Mouse (Mus musculus) MEL (cell line): ENCODE measurements around the gene Cobl. TPM values are rescaled to one million over a fixed set of nuclear protein-coding genes. Genes with fewer than 3 reads are reported as not detected.

Experiments
- DNase-seq: peaks from one replicate; pipeline ENCODE4 v3.0.0; 2011; ENCODE audit warnings: low read depth, low spot score
- H3K27ac ChIP-seq: 2 replicates; pipeline ENCODE4 v1.5.1; 2012; ENCODE audit warnings: low read depth, mild to moderate bottlenecking, control low read depth, low read length, moderate library complexity; ENCODE audit not compliant: control insufficient read depth
- H3K27me3 ChIP-seq, 2 experiments: fragments of 150-350 bp in 1 of 2; sonication (generic) in 1 of 2; 2 replicates each; pipeline ENCODE4 v1.6.1; 2012; ENCODE audit warnings: low read length in 2 of 2, mild to moderate bottlenecking in 2 of 2, improper control_type of control experiment in 1 of 2, moderate library complexity in 1 of 2; ENCODE audit not compliant: insufficient read depth in 2 of 2, control insufficient read depth in 1 of 2
- H3K36me3 ChIP-seq, 2 experiments: 2 replicates each; pipeline ENCODE4 v1.6.1; 2012 to 2014; ENCODE audit warnings: low read length in 2 of 2, improper control_type of control experiment in 1 of 2, inconsistent platforms in 1 of 2, mild to moderate bottlenecking in 1 of 2; ENCODE audit not compliant: insufficient read depth in 2 of 2, control insufficient read depth in 1 of 2
- H3K4me1 ChIP-seq, 2 experiments: fragments of 150-350 bp in 1 of 2; sonication (generic) in 1 of 2; 2 replicates each; pipeline ENCODE4 v1.6.1; 2012; ENCODE audit warnings: low read length in 2 of 2, improper control_type of control experiment in 1 of 2, mild to moderate bottlenecking in 1 of 2; ENCODE audit not compliant: insufficient read depth in 2 of 2, control insufficient read depth in 1 of 2
- H3K4me3 ChIP-seq, 2 experiments: fragments of 150-350 bp in 1 of 2; sonication (generic) in 1 of 2; 2 replicates each; pipeline ENCODE4 v1.5.1; 2012; ENCODE audit warnings: low read depth in 2 of 2, low read length in 2 of 2, mild to moderate bottlenecking in 2 of 2, moderate library complexity in 2 of 2, control low read depth in 1 of 2, improper control_type of control experiment in 1 of 2; ENCODE audit not compliant: control insufficient read depth in 1 of 2, insufficient read depth in 1 of 2
- H3K79me2 ChIP-seq: 2 replicates; pipeline ENCODE4 v1.6.1; 2012; ENCODE audit warnings: mild to moderate bottlenecking, low read length, moderate library complexity; ENCODE audit not compliant: control insufficient read depth, poor library complexity, insufficient read depth
- H3K9ac ChIP-seq: 2 replicates; pipeline ENCODE4 v1.6.1; 2012; ENCODE audit warnings: low read depth, mild to moderate bottlenecking, control low read depth, low read length, moderate library complexity; ENCODE audit not compliant: control insufficient read depth, poor library complexity, severe bottlenecking
- H3K9me3 ChIP-seq: fragments of 150-350 bp; sonication (generic); replicated peaks from 2 replicates; pipeline ENCODE4 v1.6.1; 2012; ENCODE audit warnings: mild to moderate bottlenecking, low read length, improper control_type of control experiment, moderate library complexity; ENCODE audit not compliant: insufficient read depth
- E2F4 ChIP-seq: IDR thresholded peaks from 2 replicates; pipeline ENCODE4 v1.6.1; 2011; ENCODE audit warnings: low read depth, low read length, improper control_type of control experiment, borderline replicate concordance
- ELF1 ChIP-seq: IDR thresholded peaks from 2 replicates; pipeline ENCODE4 v1.6.1; 2014; ENCODE audit warnings: low read depth, mild to moderate bottlenecking, inconsistent platforms, low read length, improper control_type of control experiment, moderate library complexity
- ETS1 ChIP-seq: IDR thresholded peaks from 2 replicates; pipeline ENCODE4 v1.6.1; 2012; ENCODE audit warnings: low read depth, mild to moderate bottlenecking, inconsistent platforms, low read length, improper control_type of control experiment, moderate library complexity
- GABPA ChIP-seq: IDR thresholded peaks from 2 replicates; pipeline ENCODE4 v1.6.1; 2012; ENCODE audit warnings: low read depth, mild to moderate bottlenecking, inconsistent platforms, low read length, improper control_type of control experiment, moderate library complexity
- JUND ChIP-seq: IDR thresholded peaks from 2 replicates; pipeline ENCODE4 v1.6.1; 2011; ENCODE audit warnings: low read depth, mild to moderate bottlenecking, improper control_type of control experiment, low read length
- KAT2A ChIP-seq: conservative IDR thresholded peaks from 2 replicates; pipeline ENCODE4 v1.6.1; 2012; ENCODE audit warnings: low read depth, low read length, improper control_type of control experiment, inconsistent platforms
- MAFK ChIP-seq: IDR thresholded peaks from 2 replicates; pipeline ENCODE4 v1.6.1; 2011; ENCODE audit warnings: low read depth, mild to moderate bottlenecking, low read length, improper control_type of control experiment, borderline replicate concordance
- MAX ChIP-seq: IDR thresholded peaks from 2 replicates; pipeline ENCODE4 v1.6.1; 2011; ENCODE audit warnings: low read length, improper control_type of control experiment
- MAZ ChIP-seq: IDR thresholded peaks from 2 replicates; pipeline ENCODE4 v1.6.1; 2012; ENCODE audit warnings: low read depth, mild to moderate bottlenecking, inconsistent platforms, low read length, improper control_type of control experiment
- MEF2A ChIP-seq: IDR thresholded peaks from 2 replicates; pipeline ENCODE4 v1.6.1; 2014; ENCODE audit warnings: low read depth, mild to moderate bottlenecking, inconsistent platforms, low read length, improper control_type of control experiment; ENCODE audit not compliant: poor library complexity, insufficient replicate concordance, severe bottlenecking; ENCODE audit errors: extremely low read depth
- MYC ChIP-seq: IDR thresholded peaks from 2 replicates; pipeline ENCODE4 v1.6.1; 2011; ENCODE audit warnings: low read depth, mild to moderate bottlenecking, low read length, improper control_type of control experiment, moderate library complexity
- POLR2A ChIP-seq, 2 experiments: IDR thresholded peaks; 2 replicates each; pipeline ENCODE4 v1.6.1; 2011 to 2012; ENCODE audit warnings: low read length in 2 of 2, mild to moderate bottlenecking in 2 of 2, control low read depth in 1 of 2, improper control_type of control experiment in 1 of 2, low read depth in 1 of 2, moderate library complexity in 1 of 2; ENCODE audit not compliant: control insufficient read depth in 1 of 2, insufficient read depth in 1 of 2, poor library complexity in 1 of 2
- POLR2AphosphoS2 ChIP-seq: IDR thresholded peaks from 2 replicates; pipeline ENCODE4 v1.6.1; 2011; ENCODE audit warnings: low read length, improper control_type of control experiment
- POLR2AphosphoS5 ChIP-seq: IDR thresholded peaks from 2 replicates; pipeline ENCODE4 v1.6.1; 2012; ENCODE audit warnings: low read depth, borderline replicate concordance, mild to moderate bottlenecking, inconsistent platforms, low read length, moderate library complexity, mixed read lengths
- RAD21 ChIP-seq: IDR thresholded peaks from 2 replicates; pipeline ENCODE4 v1.6.1; 2011; ENCODE audit warnings: mild to moderate bottlenecking, low read depth, low read length, improper control_type of control experiment
- SIN3A ChIP-seq: IDR thresholded peaks from 2 replicates; pipeline ENCODE4 v1.6.1; 2012; ENCODE audit warnings: low read length, improper control_type of control experiment, inconsistent platforms
- SMC3 ChIP-seq: IDR thresholded peaks from 2 replicates; pipeline ENCODE4 v1.6.1; 2011; ENCODE audit warnings: low read depth, low read length, improper control_type of control experiment
- TAL1 ChIP-seq: IDR thresholded peaks from 2 replicates; pipeline ENCODE4 v1.6.1; 2012; ENCODE audit warnings: mild to moderate bottlenecking, inconsistent platforms, low read length, moderate library complexity, mixed read lengths
- TCF12 ChIP-seq: IDR thresholded peaks from 2 replicates; pipeline ENCODE4 v1.6.1; 2014; ENCODE audit warnings: low read depth, mild to moderate bottlenecking, inconsistent platforms, low read length, improper control_type of control experiment, moderate library complexity
- UBTF ChIP-seq: IDR thresholded peaks from 2 replicates; pipeline ENCODE4 v1.6.1; 2012; ENCODE audit warnings: low read depth, mild to moderate bottlenecking, inconsistent platforms, low read length, improper control_type of control experiment, moderate library complexity, borderline replicate concordance; ENCODE audit not compliant: insufficient read depth
- ZC3H11A ChIP-seq: IDR thresholded peaks from 2 replicates; pipeline ENCODE4 v1.6.1; 2012; ENCODE audit warnings: low read depth, mild to moderate bottlenecking, inconsistent platforms, low read length, improper control_type of control experiment
- ZKSCAN1 ChIP-seq: IDR thresholded peaks from 2 replicates; pipeline ENCODE4 v1.6.1; 2012; ENCODE audit warnings: low read depth, mild to moderate bottlenecking, inconsistent platforms, low read length, improper control_type of control experiment, moderate library complexity
- ZMIZ1 ChIP-seq: IDR thresholded peaks from 2 replicates; pipeline ENCODE4 v1.6.1; 2012; ENCODE audit warnings: low read depth, mild to moderate bottlenecking, inconsistent platforms, low read length, improper control_type of control experiment, moderate library complexity
- polyA plus RNA-seq, 2 experiments: library from polyadenylated mRNA; stranded (reverse) in 1 of 2; unstranded in 1 of 2; fragments of >175 nt in 1 of 2; fragments of >200 nt in 1 of 2; gene quantifications; 2 replicates each; pipeline versions ENCODE4 v1.2.1 to v1.2.4; 2012; ENCODE audit warnings: low replicate concordance in 2 of 2, low read depth in 1 of 2; ENCODE audit not compliant: insufficient read length in 2 of 2, insufficient read depth in 1 of 2, missing spikeins in 1 of 2
- total RNA-seq: library from RNA; depleted of rRNA; stranded (reverse); fragments of 300-350 nt; gene quantifications from 2 replicates; pipeline ENCODE4 v1.2.3, GENCODE M21; 2012

Gene Cobl
- total and polyA plus RNA-seq, 3 experiments, result not detected

DNA sequence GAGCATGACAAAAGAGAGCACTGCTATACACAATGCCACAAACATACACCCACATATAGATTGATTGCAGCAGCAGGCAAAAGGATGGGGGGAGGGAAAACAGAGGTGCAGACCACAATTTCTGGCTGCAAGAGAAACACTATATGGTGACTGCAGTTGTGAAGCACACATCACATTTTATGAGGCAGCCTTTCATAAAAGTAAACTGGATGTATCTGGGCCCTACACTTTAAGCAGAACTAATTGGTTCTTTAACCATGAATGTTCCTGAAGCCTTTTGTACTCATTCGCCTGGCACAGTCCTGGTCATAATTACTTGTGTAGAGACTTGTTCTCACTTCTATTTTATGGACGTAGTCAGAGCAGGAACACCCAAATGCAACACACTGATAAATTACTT lies 19.5 kb downstream of the Cobl start:
- no peaks in the 10 kb centered on the region for H3K4me1 ChIP-seq
- TF ChIP-seq SIN3A, result no peak
- TF ChIP-seq ZKSCAN1, result no peak
- no peak for TF ChIP-seq MAX
- no peak for TF ChIP-seq POLR2AphosphoS2
- TF ChIP-seq MYC, result no peak
- TF ChIP-seq TAL1, result no peak
- no peak overlapping the region for H3K4me3 ChIP-seq
- no peaks in the 10 kb centered on the region for H3K27me3 ChIP-seq
- H3K9me3 ChIP-seq, result no peaks in the 10 kb centered on the region
- no peak overlapping the region for H3K27ac ChIP-seq
- no peaks in the 10 kb centered on the region for H3K36me3 ChIP-seq
- no peaks in the 10 kb centered on the region for H3K79me2 ChIP-seq
- H3K9ac ChIP-seq, result no peak overlapping the region
- DNase-seq, result no peak

DNA sequence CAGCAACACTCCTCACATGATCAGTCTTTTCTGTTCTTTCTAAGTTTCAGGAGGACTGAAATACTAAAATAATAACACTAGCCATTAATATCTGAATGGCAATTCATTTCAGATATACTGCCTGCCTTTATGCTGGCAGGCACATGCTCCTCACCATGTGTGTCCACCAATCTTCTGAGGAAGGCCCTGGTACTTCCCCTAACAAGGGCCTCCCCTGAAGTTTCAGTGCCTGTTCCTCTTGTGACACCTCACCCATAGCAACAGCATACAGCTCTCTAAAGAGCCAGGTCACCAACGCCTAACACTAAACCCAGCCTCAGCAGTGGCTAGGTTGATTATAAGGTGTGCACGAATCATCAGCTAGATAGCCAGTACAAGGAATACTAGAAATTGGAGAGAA lies 20.5 kb downstream of the Cobl start:
- DNase-seq, result no peak
- no peaks in the 10 kb centered on the region for H3K36me3 ChIP-seq
- no peak overlapping the region for H3K27ac ChIP-seq
- H3K79me2 ChIP-seq, result no peaks in the 10 kb centered on the region
- TF ChIP-seq E2F4 (no peak), MAZ (no peak), UBTF (no peak), GABPA (no peak), JUND (no peak), TAL1 (no peak), ZMIZ1 (no peak), ETS1 (no peak), SMC3 (no peak), ZC3H11A (no peak), MEF2A (no peak), TCF12 (no peak), KAT2A (no peak), POLR2A (IDR thresholded peaks at IDR 0.05; ENCODE audit: control insufficient read depth in 1 of 2, insufficient read depth in 1 of 2, low read depth in 1 of 2, low read length in 2 of 2, poor library complexity in 1 of 2) (no peak), MYC (no peak), MAX (no peak), MAFK (no peak), ELF1 (no peak), POLR2AphosphoS5 (no peak), RAD21 (no peak)
- no peak overlapping the region for H3K9ac ChIP-seq
- no peak overlapping the region for H3K4me3 ChIP-seq
- no peaks in the 10 kb centered on the region for H3K9me3 ChIP-seq
- no peaks in the 10 kb centered on the region for H3K27me3 ChIP-seq
- no peaks in the 10 kb centered on the region for H3K4me1 ChIP-seq
